ENCODE assay signal across 8 mouse cellular contexts in the genomic region with DNA sequence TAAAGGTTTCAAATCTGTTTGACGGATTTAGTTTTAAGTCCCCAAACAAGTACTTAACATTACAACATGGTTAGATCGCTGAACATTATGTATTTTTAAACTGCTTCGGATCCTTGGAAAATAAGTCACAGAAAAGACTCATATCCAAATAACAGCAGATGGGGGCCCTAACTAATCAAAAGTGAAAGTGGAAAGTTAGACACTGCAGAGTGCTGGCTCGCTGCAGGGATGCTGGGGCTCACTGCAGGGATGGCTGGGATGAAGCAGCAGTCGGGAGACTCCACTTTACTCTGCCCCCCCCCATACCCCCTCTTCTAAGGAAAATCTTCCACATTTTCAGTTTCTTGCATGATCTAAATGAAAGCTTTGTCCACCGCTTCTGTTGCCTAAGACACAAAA.
A peak's percentile ranks its signal among the peaks of the same experiment; 100 is the strongest.
DNase-seq lines count a peak whose midpoint lies in the region; ATAC-seq and TF ChIP-seq lines count a peak whose summit lies in the region.

No protein-coding gene starts in this region.

- DNase-seq in heart, adult 2 months = peak in 1 of 2 experiments; percentile 41
- no peak for DNase-seq in heart, postnatal 4 days
- no peak for DNase-seq in MEL (ENCODE audit: low read depth, low spot score)
- peak; percentile 53 for DNase-seq in heart, adult 8-10 months (ENCODE audit: low spot score)
- DNase-seq in liver, postnatal 0 days = no peak
- no peak for DNase-seq in urinary bladder, postnatal 14 days (ENCODE audit: low spot score)
- DNase-seq in right cerebral cortex, postnatal 10 days (ENCODE audit: low spot score in 2 of 2) = no peak

- intact Hi-C loops in heart, adult 2 months (cut with DNase I) = no loop called here

- peak overlapping the region; percentile 62 for H3K4me2 ChIP-seq in liver, postnatal 0 days (ENCODE audit: low read depth, low read length)
- no peak overlapping the region for H3K4me2 ChIP-seq in hindbrain, embryonic 12.5 days (replicated peaks)

- no peak for TF ChIP-seq POLR2A in heart, adult 2 months (IDR thresholded peaks at IDR 0.05; ENCODE audit: insufficient read depth, low read depth, low read length)
- no peak for TF ChIP-seq POLR2A in MEL (IDR thresholded peaks at IDR 0.05; ENCODE audit: control insufficient read depth in 1 of 2, insufficient read depth in 1 of 2, low read depth in 1 of 2, low read length in 2 of 2, poor library complexity in 1 of 2)

- no peak for TF ChIP-seq EP300 in heart, adult 2 months (IDR thresholded peaks at IDR 0.05; ENCODE audit: insufficient read depth, low read depth, low read length)
- no peak for TF ChIP-seq EP300 in MEL (IDR thresholded peaks at IDR 0.05; ENCODE audit: low read depth in 1 of 2, low read length in 2 of 2)
- no peak for TF ChIP-seq EP300 in liver, postnatal 0 days (IDR thresholded peaks at IDR 0.05; ENCODE audit: low read depth)

- H3K79me2 ChIP-seq in heart, adult 2 months (replicated peaks; ENCODE audit: control insufficient read depth, insufficient read depth, low read length) = 0 out of 2 replicates have a peak, but pooled peaks cover 1% of the 10 kb centered on the region
- no peaks in the 10 kb centered on the region; the same call in 1 of the 2 replicates for H3K79me2 ChIP-seq in MEL (ENCODE audit: control insufficient read depth, insufficient read depth, low read length, poor library complexity)

- ATAC-seq in liver, postnatal 0 days = no peak
- no peak for ATAC-seq in hindbrain, embryonic 12.5 days (ENCODE audit: low FRiP score)

- H3K4me1 ChIP-seq in heart, adult 2 months (ENCODE audit: control insufficient read depth, insufficient read depth, low read length) = peaks cover 3% of the 10 kb centered on the region
- peaks cover 4 to 13% of the 10 kb centered on the region in 2 experiments; a peak in 3 of 4 replicates for H3K4me1 ChIP-seq in MEL (ENCODE audit: control insufficient read depth in 1 of 2, insufficient read depth in 2 of 2, low read length in 2 of 2)
- peaks cover 3% of the 10 kb centered on the region; the same call in 1 of the 2 replicates for H3K4me1 ChIP-seq in liver, postnatal 0 days (ENCODE audit: insufficient read depth)
- H3K4me1 ChIP-seq in hindbrain, embryonic 12.5 days = peaks cover 11% of the 10 kb centered on the region; the same call in 1 of the 2 replicates

- no peak overlapping the region for H3K9ac ChIP-seq in heart, adult 2 months (ENCODE audit: low read depth, low read length)
- H3K9ac ChIP-seq in MEL (ENCODE audit: control insufficient read depth, low read depth, low read length, poor library complexity, severe bottlenecking) = peak overlapping the region; percentile 61
- peak overlapping the region; percentile 33 for H3K9ac ChIP-seq in liver, postnatal 0 days (replicated peaks)
- H3K9ac ChIP-seq in hindbrain, embryonic 12.5 days = no peak overlapping the region

- TF ChIP-seq CTCF in heart, adult 2 months (IDR thresholded peaks at IDR 0.05) = no peak
- TF ChIP-seq CTCF in MEL (IDR thresholded peaks at IDR 0.05 in 2 of 3, conservative IDR thresholded peaks at IDR 0.05 in 1 of 3; ENCODE audit: control insufficient read depth in 1 of 3, insufficient read depth in 1 of 3, low read depth in 2 of 3, low read length in 3 of 3, poor library complexity in 1 of 3, severe bottlenecking in 1 of 3) = no peak
- TF ChIP-seq CTCF in liver, postnatal 0 days (IDR thresholded peaks at IDR 0.05; ENCODE audit: low read depth) = no peak

- H3K9me3 ChIP-seq in MEL (replicated peaks; ENCODE audit: insufficient read depth, low read length) = no peaks in the 10 kb centered on the region
- no peaks in the 10 kb centered on the region for H3K9me3 ChIP-seq in liver, postnatal 0 days (ENCODE audit: low read length)
- peaks cover 7% of the 10 kb centered on the region; the same call in 1 of the 2 replicates for H3K9me3 ChIP-seq in hindbrain, embryonic 12.5 days (replicated peaks)

- H3K27me3 ChIP-seq in heart, adult 2 months (ENCODE audit: control insufficient read depth, insufficient read depth, low read length) = no peaks in the 10 kb centered on the region
- H3K27me3 ChIP-seq in MEL (ENCODE audit: control insufficient read depth in 1 of 2, insufficient read depth in 2 of 2, low read length in 2 of 2) = no peaks in the 10 kb centered on the region
- H3K27me3 ChIP-seq in liver, postnatal 0 days (ENCODE audit: insufficient read depth, low read length) = no peaks in the 10 kb centered on the region
- H3K27me3 ChIP-seq in hindbrain, embryonic 12.5 days = no peaks in the 10 kb centered on the region

- peak overlapping the region; percentile 80 for H3K27ac ChIP-seq in heart, adult 2 months
- peak overlapping the region; percentile 77 for H3K27ac ChIP-seq in MEL (ENCODE audit: control insufficient read depth, low read depth, low read length)
- peak overlapping the region; percentile 22 for H3K27ac ChIP-seq in liver, postnatal 0 days (ENCODE audit: low read depth)
- H3K27ac ChIP-seq in hindbrain, embryonic 12.5 days = no peak overlapping the region

- no peaks in the 10 kb centered on the region for H3K36me3 ChIP-seq in heart, adult 2 months (ENCODE audit: control insufficient read depth, insufficient read depth, low read length)
- peaks cover 0 to 16% of the 10 kb centered on the region in 2 experiments; a peak in 2 of 4 replicates for H3K36me3 ChIP-seq in MEL (ENCODE audit: control insufficient read depth in 1 of 2, insufficient read depth in 2 of 2, low read length in 2 of 2)
- no peaks in the 10 kb centered on the region for H3K36me3 ChIP-seq in liver, postnatal 0 days (replicated peaks; ENCODE audit: insufficient read depth, low read length)
- H3K36me3 ChIP-seq in hindbrain, embryonic 12.5 days = no peaks in the 10 kb centered on the region

- TF ChIP-seq RAD21 in MEL (IDR thresholded peaks at IDR 0.05; ENCODE audit: low read depth, low read length) = no peak

- WGBS in heart, adult 2 months = 31% methylated on average over 6 of the region's 6 CpGs
- 46% methylated on average over 6 of the region's 6 CpGs for WGBS in liver, postnatal 0 days (ENCODE audit: insufficient replicate concordance)
- 73% methylated on average over 6 of the region's 6 CpGs for WGBS in hindbrain, embryonic 12.5 days

- peak overlapping the region; percentile 39 for H3K4me3 ChIP-seq in heart, adult 2 months
- peak overlapping the region; percentile 76 to 81 for H3K4me3 ChIP-seq in MEL (ENCODE audit: control insufficient read depth in 1 of 2, insufficient read depth in 1 of 2, low read depth in 2 of 2, low read length in 2 of 2)
- peak overlapping the region; percentile 34 for H3K4me3 ChIP-seq in liver, postnatal 0 days (ENCODE audit: low read depth, low read length)
- H3K4me3 ChIP-seq in hindbrain, embryonic 12.5 days = no peak overlapping the region

TF ChIP-seq in MEL, 35 proteins besides CTCF, POLR2A, EP300 and RAD21:
- TF ChIP-seq SIN3A (IDR thresholded peaks at IDR 0.05; ENCODE audit: low read length) (no peak), MXI1 (IDR thresholded peaks at IDR 0.05; ENCODE audit: low read depth, low read length) (no peak), USF1 (IDR thresholded peaks at IDR 0.05; ENCODE audit: low read depth, low read length) (no peak), USF2 (IDR thresholded peaks at IDR 0.05; ENCODE audit: borderline replicate concordance in 1 of 2, insufficient read depth in 1 of 2, low read depth in 1 of 2, low read length in 2 of 2) (no peak), ZC3H11A (IDR thresholded peaks at IDR 0.05; ENCODE audit: low read depth, low read length) (no peak), KAT2A (conservative IDR thresholded peaks at IDR 0.05; ENCODE audit: low read depth, low read length) (no peak), HCFC1 (IDR thresholded peaks at IDR 0.05; ENCODE audit: low read depth, low read length) (no peak), BHLHE40 (IDR thresholded peaks at IDR 0.05; ENCODE audit: borderline replicate concordance, low read depth, low read length) (no peak), POLR2AphosphoS5 (IDR thresholded peaks at IDR 0.05; ENCODE audit: borderline replicate concordance, low read depth, low read length) (no peak), ETS1 (IDR thresholded peaks at IDR 0.05; ENCODE audit: low read depth, low read length) (no peak), CHD1 (IDR thresholded peaks at IDR 0.05; ENCODE audit: low read depth, low read length) (no peak), UBTF (IDR thresholded peaks at IDR 0.05; ENCODE audit: borderline replicate concordance, insufficient read depth, low read depth, low read length) (no peak), CHD2 (IDR thresholded peaks at IDR 0.05; ENCODE audit: low read length) (no peak)

Comparison
In these comparisons a context has a peak if more than half of its experiments do, and no peak if none do; other contexts are left out.
1. H3K9ac ChIP-seq: peak in MEL (single experiment) and liver, postnatal 0 days (single experiment); none in heart, adult 2 months (single experiment) and hindbrain, embryonic 12.5 days (single experiment).